In the genomic region with DNA sequence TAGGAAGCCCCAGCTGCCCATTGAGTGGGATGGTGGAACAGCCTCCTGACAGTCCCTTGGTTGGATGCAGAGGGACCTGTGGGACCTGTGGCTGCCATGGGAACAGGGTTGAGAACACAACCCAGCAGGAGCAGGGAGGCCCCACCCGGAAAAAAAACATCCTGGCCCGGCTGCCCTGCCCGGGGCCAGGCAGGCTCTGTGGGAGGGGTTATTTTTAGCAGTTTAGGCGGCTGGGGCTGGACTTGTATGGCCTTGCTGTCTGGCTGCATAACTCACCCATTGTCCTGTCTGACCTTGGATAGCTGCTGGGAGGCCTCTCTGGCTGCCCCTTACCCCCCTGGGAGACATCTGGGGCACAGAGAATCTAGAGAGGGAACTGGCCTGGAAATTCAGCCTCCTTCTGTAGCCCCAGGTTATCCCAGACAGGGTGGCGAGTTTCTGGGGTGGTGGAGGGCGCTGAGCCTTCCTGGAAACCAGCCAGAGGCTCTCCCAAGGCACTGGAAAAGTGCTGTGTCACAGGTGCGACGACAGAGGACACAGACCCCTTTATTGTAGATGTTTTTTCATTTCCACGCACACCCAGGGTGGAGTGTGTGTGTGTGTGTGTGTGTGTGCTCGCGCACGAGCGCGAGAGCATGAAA, we compare ENCODE assay signal across 1 mouse cellular context.
TF ChIP-seq lines count a peak whose summit lies in the region.

No protein-coding gene starts in this region.

TF ChIP-seq in MEL, 35 proteins besides CTCF, POLR2A, EP300 and RAD21 (continued from another document):
- TF ChIP-seq GABPA (IDR thresholded peaks at IDR 0.05; ENCODE audit: low read depth, low read length): peak; percentile 37; the same call in 1 of the 2 replicates
- no peak for TF ChIP-seq GATA1 (IDR thresholded peaks at IDR 0.05; ENCODE audit: low read depth, low read length)
